Mouse (Mus musculus) heart, embryonic 11.5 days (tissue): ENCODE results near the gene Hexim1. TPM values are rescaled to one million over a fixed set of nuclear protein-coding genes. Genes with fewer than 3 reads are reported as not detected.

Experiments used
- ATAC-seq: fragments of 200-750 bp; cut with Nextera tagmentation; replicated peaks from 2 replicates; pipeline ENCODE4 v1.8.0; 2017; ENCODE audit warnings: moderate library complexity; ENCODE audit not compliant: insufficient number of reproducible peaks, low FRiP score, low TSS enrichment
- H3K27ac ChIP-seq: fragments of 300-500 bp; sonication (generic); 2 replicates; pipeline ENCODE4 v1.5.1; 2014; ENCODE audit warnings: mild to moderate bottlenecking, low read depth, low read length
- H3K27me3 ChIP-seq: fragments of 300-500 bp; sonication (generic); 2 replicates; pipeline ENCODE4 v1.6.1; 2014; ENCODE audit warnings: mild to moderate bottlenecking, low read length, mixed read lengths; ENCODE audit not compliant: control insufficient read depth, insufficient read depth
- H3K36me3 ChIP-seq: fragments of 300-500 bp; sonication (generic); 2 replicates; pipeline ENCODE4 v1.6.1; 2014; ENCODE audit warnings: mild to moderate bottlenecking, low read length, moderate library complexity, mixed read lengths; ENCODE audit not compliant: control insufficient read depth, insufficient read depth
- H3K4me1 ChIP-seq: fragments of 300-500 bp; sonication (generic); 2 replicates; pipeline ENCODE4 v1.6.1; 2014; ENCODE audit warnings: low read length; ENCODE audit not compliant: control insufficient read depth, insufficient read depth
- H3K4me2 ChIP-seq: fragments of 300-500 bp; sonication (generic); 2 replicates; pipeline ENCODE4 v1.6.1; 2014; ENCODE audit warnings: mild to moderate bottlenecking, moderate library complexity
- H3K4me3 ChIP-seq: fragments of 300-500 bp; sonication (generic); 2 replicates; pipeline ENCODE4 v1.5.1; 2014; ENCODE audit warnings: low read depth, low read length
- H3K9ac ChIP-seq: fragments of 300-500 bp; sonication (generic); 2 replicates; pipeline ENCODE4 v1.6.1; 2014; ENCODE audit warnings: mild to moderate bottlenecking, low read depth, low read length, moderate library complexity
- H3K9me3 ChIP-seq: fragments of 300-500 bp; sonication (generic); replicated peaks from 2 replicates; pipeline ENCODE4 v1.6.1; 2016; ENCODE audit warnings: low read length; ENCODE audit not compliant: control insufficient read depth
- WGBS: fragments of 180-500 bp; shearing (Covaris S2); extraction: QIAGEN DNeasy Blood & Tissue Kit; methylation state at CpG from one replicate; pipeline ENCODE4 v1.1.7; 2014; ENCODE audit not compliant: insufficient replicate concordance; 5-methylcytosine and 5-hydroxymethylcytosine counted together
- polyA plus RNA-seq: library from polyadenylated mRNA; unstranded; fragments of >200 nt; fragmentation: Nextera tagmentation; extraction: Ambion mirVana; gene quantifications from 2 replicates; pipeline ENCODE4 v1.2.1, GENCODE M21; 2014

The Hexim1 gene
- polyA plus RNA-seq, 1 experiment from 2014 or later, result 4.4 TPM

DNA sequence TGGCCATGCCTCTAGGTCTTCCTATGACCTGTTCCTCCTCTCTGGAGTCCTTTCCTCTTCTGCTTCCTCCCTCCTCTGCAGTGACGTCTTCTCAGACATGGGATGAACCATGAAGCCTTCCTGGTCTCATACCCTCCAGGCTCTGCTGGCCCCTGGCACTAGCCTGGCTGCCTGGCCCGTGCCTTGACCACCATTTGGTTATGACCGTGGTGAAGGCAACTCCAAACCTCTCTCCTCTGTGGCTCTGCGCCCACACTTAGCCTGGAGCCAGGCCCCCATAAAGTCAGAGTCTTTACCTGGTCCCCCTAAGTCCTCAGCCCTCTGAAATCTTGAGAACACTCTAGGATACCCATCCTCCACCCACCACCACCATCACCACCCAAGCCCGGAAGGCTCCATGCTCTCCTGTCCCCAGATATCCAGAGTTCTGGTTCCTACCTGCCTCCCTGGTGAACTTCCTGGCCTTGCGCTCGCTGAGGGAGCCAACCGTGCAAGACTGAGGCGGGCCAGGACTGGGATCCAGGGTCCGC lies 41.8 kb upstream of the Hexim1 start:
- 53% methylated on average over 10 of the region's 10 CpGs for WGBS
- Histone ChIP-seq H3K4me3 (no peak overlapping the region), H3K36me3 (no peaks in the 10 kb centered on the region), H3K27me3 (no peaks in the 10 kb centered on the region), H3K4me2 (peak overlapping the region; percentile 34), H3K9me3 (no peaks in the 10 kb centered on the region), H3K27ac (no peak overlapping the region), H3K4me1 (peaks cover 15% of the 10 kb centered on the region), H3K9ac (0 out of 2 replicates have a peak overlapping the region, but pooled peaks have one; percentile 10)
- ATAC-seq, result no peak

DNA sequence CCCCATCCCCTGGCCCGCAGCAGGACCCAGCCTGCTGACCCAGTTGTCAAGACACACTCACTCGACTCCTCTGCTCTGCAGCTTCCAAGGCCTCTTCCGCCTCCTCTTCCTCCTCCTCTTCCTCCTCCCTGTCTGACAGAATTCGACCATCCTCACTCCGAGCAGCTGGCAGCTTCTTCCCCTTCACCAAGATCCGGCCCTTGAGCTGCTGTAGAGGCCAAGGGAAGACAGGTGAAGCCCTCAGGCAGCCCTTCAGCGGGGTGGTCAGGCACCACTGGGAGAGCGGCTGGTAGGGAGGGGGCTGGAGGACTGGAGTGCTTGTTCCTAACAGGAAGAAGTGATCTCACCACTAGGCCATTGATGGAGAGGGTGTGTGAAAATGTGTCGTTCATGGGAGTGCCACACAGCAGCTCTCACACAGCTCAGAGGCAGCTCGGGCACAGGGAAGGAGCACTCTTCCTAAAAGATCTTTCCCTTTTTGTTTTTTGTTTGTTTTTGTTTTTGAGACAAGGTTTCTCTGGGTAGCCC lies 41.2 kb upstream of the Hexim1 start:
- no peaks in the 10 kb centered on the region; the same call in 1 of the 2 replicates for H3K27me3 ChIP-seq
- no peak overlapping the region for H3K9ac ChIP-seq
- WGBS, result 13% methylated on average over 10 of the region's 10 CpGs
- H3K36me3 ChIP-seq, result no peaks in the 10 kb centered on the region
- no peak overlapping the region for H3K27ac ChIP-seq
- H3K4me2 ChIP-seq, result peak overlapping the region; percentile 34
- no peaks in the 10 kb centered on the region for H3K9me3 ChIP-seq
- H3K4me3 ChIP-seq, result no peak overlapping the region
- no peak for ATAC-seq
- peaks cover 15% of the 10 kb centered on the region for H3K4me1 ChIP-seq

GRCm38 (mm10) chr11:103076010-103076409 lies 40.0 kb upstream of the Hexim1 start:
- WGBS, result 83% methylated on average over 7 of the region's 7 CpGs
- no peak for ATAC-seq
- H3K4me1 ChIP-seq, result peaks cover 22% of the 10 kb centered on the region

GRCm38 (mm10) chr11:103076581-103076980 lies 39.5 kb upstream of the Hexim1 start:
- H3K36me3 ChIP-seq, result no peaks in the 10 kb centered on the region
- H3K27ac ChIP-seq, result no peak overlapping the region
- H3K4me1 ChIP-seq, result peaks cover 24% of the 10 kb centered on the region
- no peak overlapping the region for H3K9ac ChIP-seq
- H3K9me3 ChIP-seq, result no peaks in the 10 kb centered on the region
- no peak overlapping the region for H3K4me2 ChIP-seq
- H3K4me3 ChIP-seq, result no peak overlapping the region
- no peak for ATAC-seq
- WGBS, result 78% methylated on average over 8 of the region's 8 CpGs
- H3K27me3 ChIP-seq, result peaks cover 3% of the 10 kb centered on the region

More at GRCm38 (mm10) chr11:103076010-103076409, 40.0 kb upstream of the Hexim1 start:
- Histone ChIP-seq H3K4me2 (no peak overlapping the region), H3K27ac (no peak overlapping the region), H3K36me3 (no peaks in the 10 kb centered on the region), H3K9me3 (no peaks in the 10 kb centered on the region), H3K4me3 (no peak overlapping the region), H3K27me3 (peaks cover 3% of the 10 kb centered on the region), H3K9ac (no peak overlapping the region)

DNA sequence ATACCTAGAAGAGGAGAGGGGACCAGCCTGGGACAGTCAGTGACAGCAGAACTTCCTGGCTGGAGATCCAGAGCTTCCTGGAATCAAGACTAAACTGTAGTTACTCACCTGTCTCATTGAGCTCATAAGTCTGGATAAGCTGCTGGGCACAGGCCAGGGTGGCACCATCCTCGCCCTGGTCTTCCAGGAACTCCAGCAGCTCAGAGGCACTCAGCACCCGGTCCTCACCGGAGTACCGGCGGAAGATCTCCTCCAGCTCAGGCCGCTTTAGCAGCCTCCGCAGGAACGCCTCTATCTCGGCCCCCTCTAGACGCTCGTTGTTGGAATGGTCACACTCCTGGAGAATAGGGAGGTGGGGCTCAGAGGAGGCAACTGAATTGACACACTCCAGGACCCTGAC lies 37.9 kb upstream of the Hexim1 start:
- peaks cover 24% of the 10 kb centered on the region for H3K4me1 ChIP-seq
- H3K27me3 ChIP-seq, result peaks cover 3% of the 10 kb centered on the region
- H3K4me3 ChIP-seq, result no peak overlapping the region
- H3K27ac ChIP-seq, result no peak overlapping the region
- H3K4me2 ChIP-seq, result no peak overlapping the region
- WGBS, result 74% methylated on average over 11 of the region's 11 CpGs
- H3K9ac ChIP-seq, result no peak overlapping the region
- no peak for ATAC-seq
- H3K36me3 ChIP-seq, result no peaks in the 10 kb centered on the region
- H3K9me3 ChIP-seq, result no peaks in the 10 kb centered on the region

DNA sequence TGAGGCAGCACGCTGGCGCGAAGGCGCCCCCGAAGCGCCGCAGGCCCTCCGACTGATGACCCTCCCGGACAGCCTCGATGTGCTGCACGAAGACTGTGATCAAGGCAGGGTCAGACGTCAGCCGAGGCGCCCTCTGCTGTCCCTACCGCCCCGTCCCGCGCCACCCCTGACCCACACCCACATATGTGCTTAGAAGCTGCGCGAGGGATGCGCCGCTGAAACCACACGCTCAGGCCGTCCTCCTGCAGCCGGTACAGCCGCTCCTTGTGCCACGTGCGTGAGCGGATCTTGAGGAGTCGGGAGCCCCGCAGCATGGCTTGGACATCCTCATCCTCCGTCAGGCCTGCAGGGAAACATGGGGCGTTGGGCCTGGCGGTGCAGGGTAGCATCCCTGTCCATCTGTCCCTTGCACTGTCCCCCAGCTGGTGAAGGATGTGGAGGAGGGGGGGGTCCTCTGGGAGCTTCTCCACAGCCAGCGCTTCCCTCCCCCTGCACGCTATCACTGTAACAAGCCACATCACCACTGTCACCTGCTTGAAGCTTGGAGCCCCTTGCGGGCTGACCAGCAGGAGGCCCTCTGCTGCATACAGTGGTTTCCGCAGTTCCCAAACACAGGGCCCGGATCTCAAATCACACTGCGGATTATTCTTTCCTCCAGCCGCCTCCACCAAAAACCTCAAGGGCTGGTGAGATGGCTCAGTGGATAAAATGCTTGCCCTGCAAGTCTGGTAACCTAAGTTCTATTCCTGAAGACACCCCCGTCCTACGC lies 35.5 kb upstream of the Hexim1 start:
- ATAC-seq, result no peak; the same call in 1 of the 2 replicates
- Histone ChIP-seq H3K36me3 (no peaks in the 10 kb centered on the region), H3K27me3 (peaks cover 3% of the 10 kb centered on the region), H3K9ac (peak overlapping the region; percentile 58), H3K4me1 (peaks cover 9% of the 10 kb centered on the region), H3K9me3 (no peaks in the 10 kb centered on the region), H3K4me2 (peak overlapping the region; percentile 61), H3K27ac (no peak overlapping the region), H3K4me3 (peak overlapping the region; percentile 44)
- 1% methylated on average over 43 of the region's 43 CpGs for WGBS

- Histone ChIP-seq H3K4me2 (no peak overlapping the region), H3K9ac (no peak overlapping the region), H3K9me3 (no peaks in the 10 kb centered on the region), H3K4me1 (peaks cover 9% of the 10 kb centered on the region), H3K4me3 (no peak overlapping the region), H3K27me3 (peaks cover 3% of the 10 kb centered on the region), H3K27ac (no peak overlapping the region), H3K36me3 (no peaks in the 10 kb centered on the region)
- 51% methylated on average over 6 of the region's 6 CpGs for WGBS
- ATAC-seq, result no peak
Observed at GRCm38 (mm10) chr11:103081631-103082030, 34.4 kb upstream of the Hexim1 start.

DNA sequence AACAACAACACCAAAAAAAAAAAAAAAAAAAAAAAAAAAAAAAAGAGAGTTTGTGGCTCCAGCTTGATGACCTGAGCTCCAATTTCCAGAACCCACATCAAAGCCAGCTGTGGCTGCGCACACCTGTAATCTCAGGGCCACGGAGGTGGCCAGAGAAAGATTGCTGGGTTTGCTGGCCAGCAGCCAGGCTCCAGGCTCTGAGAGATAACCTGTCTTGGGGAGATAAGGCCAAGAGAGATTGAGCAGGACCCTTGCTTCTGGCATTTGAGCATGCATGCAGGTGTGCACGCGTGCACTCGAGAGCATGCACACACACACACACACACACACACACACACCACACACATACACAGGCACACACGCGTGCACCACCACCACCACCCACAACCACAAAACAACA lies 22.7 kb upstream of the Hexim1 start:
- H3K4me2 ChIP-seq, result no peak overlapping the region
- ATAC-seq, result no peak
- no peak overlapping the region for H3K4me3 ChIP-seq
- no peak overlapping the region for H3K27ac ChIP-seq
- no peaks in the 10 kb centered on the region for H3K9me3 ChIP-seq
- WGBS, result 78% methylated on average over 7 of the region's 7 CpGs
- H3K36me3 ChIP-seq, result no peaks in the 10 kb centered on the region
- H3K27me3 ChIP-seq, result no peaks in the 10 kb centered on the region
- no peak overlapping the region for H3K9ac ChIP-seq
- H3K4me1 ChIP-seq, result peaks cover 41% of the 10 kb centered on the region
